Mouse (Mus musculus): Measurements from ENCODE around the gene Foxo6. TPM values are rescaled to one million over a fixed set of nuclear protein-coding genes. Genes with fewer than 3 reads are reported as not detected.

Gene Foxo6
- polyA plus RNA-seq, 1 experiment = 0.61 TPM

DNA sequence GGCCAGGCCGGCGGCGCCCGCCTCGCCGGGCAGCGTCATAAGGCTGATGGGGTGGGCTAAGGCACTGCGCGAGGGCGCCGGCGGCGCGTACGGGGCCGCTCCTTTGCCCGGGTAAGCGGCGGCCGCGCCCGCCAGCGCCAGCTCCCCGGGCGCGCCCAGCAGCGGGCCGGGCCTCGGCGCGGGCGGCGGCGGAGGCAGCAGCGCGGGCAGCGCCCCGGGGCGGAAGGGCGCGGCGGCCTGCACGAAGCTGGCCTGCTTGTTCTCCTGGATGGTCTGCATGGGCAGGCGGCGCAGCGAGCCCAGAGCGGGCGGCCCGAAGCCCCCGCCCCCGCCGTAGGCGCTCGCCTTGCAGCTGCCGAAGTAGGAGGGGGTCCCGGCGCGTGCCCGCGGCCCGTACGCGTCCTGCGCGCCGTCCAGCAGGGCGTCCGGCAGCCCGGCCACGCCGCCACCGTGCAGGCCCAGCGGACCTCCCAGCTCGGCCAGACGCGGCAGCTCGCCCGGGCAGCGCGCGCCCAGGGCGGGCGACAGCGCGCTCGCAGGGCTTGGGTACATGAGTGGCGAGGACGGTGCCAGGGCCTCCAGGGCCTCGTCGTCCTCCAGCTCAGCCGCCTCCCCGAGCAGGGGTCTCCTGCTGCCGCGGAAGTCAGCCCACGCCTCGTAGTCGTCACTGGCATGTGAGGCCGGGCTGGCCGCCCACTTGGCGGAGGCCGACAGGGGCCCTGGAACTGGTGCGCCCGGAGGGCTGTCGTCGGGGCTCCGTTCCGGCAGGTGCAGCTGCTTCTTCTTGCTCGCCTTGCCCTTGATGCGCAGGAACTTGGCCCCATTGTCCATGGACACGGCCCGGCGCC lies 18.7 kb downstream of the Foxo6 start:
- Histone ChIP-seq H3K4me1 (ENCODE audit: control insufficient read depth, insufficient read depth, low read length) (peaks cover 13% of the 10 kb centered on the region), H3K27me3 (ENCODE audit: control insufficient read depth, insufficient read depth, low read length, poor library complexity, severe bottlenecking) (peaks cover 7% of the 10 kb centered on the region), H3K9ac (ENCODE audit: low read depth, poor library complexity, severe bottlenecking) (peak overlapping the region; percentile 41), H3K36me3 (ENCODE audit: control insufficient read depth, insufficient read depth, low read length, poor library complexity, severe bottlenecking) (no peaks in the 10 kb centered on the region), H3K4me3 (ENCODE audit: low read depth, low read length) (peak overlapping the region; percentile 58), H3K27ac (ENCODE audit: insufficient read depth, low read length) (no peak overlapping the region), H3K9me3 (replicated peaks; ENCODE audit: control insufficient read depth, insufficient read depth, low read length, poor library complexity, severe bottlenecking) (no peaks in the 10 kb centered on the region)
- TF ChIP-seq EP300 (IDR thresholded peaks at IDR 0.05; ENCODE audit: insufficient read depth, low read depth, low read length) (no peak), POLR2A (IDR thresholded peaks at IDR 0.05; ENCODE audit: insufficient read depth, low read length) (no peak), CTCF (IDR thresholded peaks at IDR 0.05; ENCODE audit: low read depth, low read length) (no peak)

- no peak for TF ChIP-seq POLR2A (IDR thresholded peaks at IDR 0.05; ENCODE audit: insufficient read depth, low read length)
- TF ChIP-seq CTCF (IDR thresholded peaks at IDR 0.05; ENCODE audit: low read depth, low read length) = no peak
- TF ChIP-seq EP300 (IDR thresholded peaks at IDR 0.05; ENCODE audit: insufficient read depth, low read depth, low read length) = no peak
- Histone ChIP-seq H3K4me1 (ENCODE audit: control insufficient read depth, insufficient read depth, low read length) (peaks cover 13% of the 10 kb centered on the region), H3K27me3 (ENCODE audit: control insufficient read depth, insufficient read depth, low read length, poor library complexity, severe bottlenecking) (peaks cover 7% of the 10 kb centered on the region), H3K9me3 (replicated peaks; ENCODE audit: control insufficient read depth, insufficient read depth, low read length, poor library complexity, severe bottlenecking) (no peaks in the 10 kb centered on the region), H3K9ac (ENCODE audit: low read depth, poor library complexity, severe bottlenecking) (peak overlapping the region; percentile 41), H3K4me3 (ENCODE audit: low read depth, low read length) (peak overlapping the region; percentile 58), H3K27ac (ENCODE audit: insufficient read depth, low read length) (no peak overlapping the region), H3K36me3 (ENCODE audit: control insufficient read depth, insufficient read depth, low read length, poor library complexity, severe bottlenecking) (no peaks in the 10 kb centered on the region)
Observed at GRCm38 (mm10) chr4:120267683-120268082, 19.5 kb downstream of the Foxo6 start.

- Histone ChIP-seq H3K27me3 (ENCODE audit: control insufficient read depth, insufficient read depth, low read length, poor library complexity, severe bottlenecking) (peaks cover 7% of the 10 kb centered on the region), H3K27ac (ENCODE audit: insufficient read depth, low read length) (no peak overlapping the region), H3K36me3 (ENCODE audit: control insufficient read depth, insufficient read depth, low read length, poor library complexity, severe bottlenecking) (no peaks in the 10 kb centered on the region), H3K4me1 (ENCODE audit: control insufficient read depth, insufficient read depth, low read length) (peaks cover 13% of the 10 kb centered on the region), H3K4me3 (ENCODE audit: low read depth, low read length) (0 out of 2 replicates have a peak overlapping the region, but pooled peaks have one; percentile 13), H3K9ac (ENCODE audit: low read depth, poor library complexity, severe bottlenecking) (no peak overlapping the region), H3K9me3 (replicated peaks; ENCODE audit: control insufficient read depth, insufficient read depth, low read length, poor library complexity, severe bottlenecking) (no peaks in the 10 kb centered on the region)
- TF ChIP-seq EP300 (IDR thresholded peaks at IDR 0.05; ENCODE audit: insufficient read depth, low read depth, low read length) = no peak
- TF ChIP-seq CTCF (IDR thresholded peaks at IDR 0.05; ENCODE audit: low read depth, low read length) = no peak
- TF ChIP-seq POLR2A (IDR thresholded peaks at IDR 0.05; ENCODE audit: insufficient read depth, low read length) = no peak
Observed at GRCm38 (mm10) chr4:120267136-120267535, 20.0 kb downstream of the Foxo6 start.

DNA sequence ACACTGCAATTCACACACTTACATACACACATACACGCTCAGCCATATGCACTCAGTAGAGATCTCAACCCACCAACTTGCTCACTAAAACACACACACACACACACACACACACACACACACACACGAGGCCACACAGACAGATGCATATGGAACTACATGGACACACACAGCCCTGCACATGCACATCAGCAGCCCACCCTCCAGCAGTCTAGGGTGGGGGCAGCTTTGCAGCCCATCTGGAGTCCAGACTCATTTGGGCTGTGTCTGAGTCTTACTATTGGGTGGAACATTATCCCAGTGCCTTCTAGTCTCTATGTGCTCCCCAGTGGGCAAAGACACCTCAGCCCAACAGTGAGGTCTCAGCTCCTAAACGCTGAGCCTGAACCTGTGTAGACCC lies 23.0 kb downstream of the Foxo6 start:
- Histone ChIP-seq H3K4me1 (ENCODE audit: control insufficient read depth, insufficient read depth, low read length) (no peaks in the 10 kb centered on the region), H3K27me3 (ENCODE audit: control insufficient read depth, insufficient read depth, low read length, poor library complexity, severe bottlenecking) (peaks cover 7% of the 10 kb centered on the region), H3K4me3 (ENCODE audit: low read depth, low read length) (no peak overlapping the region), H3K27ac (ENCODE audit: insufficient read depth, low read length) (no peak overlapping the region), H3K9ac (ENCODE audit: low read depth, poor library complexity, severe bottlenecking) (no peak overlapping the region), H3K36me3 (ENCODE audit: control insufficient read depth, insufficient read depth, low read length, poor library complexity, severe bottlenecking) (no peaks in the 10 kb centered on the region), H3K9me3 (replicated peaks; ENCODE audit: control insufficient read depth, insufficient read depth, low read length, poor library complexity, severe bottlenecking) (no peaks in the 10 kb centered on the region)
- TF ChIP-seq POLR2A (IDR thresholded peaks at IDR 0.05; ENCODE audit: insufficient read depth, low read length) (no peak), EP300 (IDR thresholded peaks at IDR 0.05; ENCODE audit: insufficient read depth, low read depth, low read length) (no peak), CTCF (IDR thresholded peaks at IDR 0.05; ENCODE audit: low read depth, low read length) (no peak)

DNA sequence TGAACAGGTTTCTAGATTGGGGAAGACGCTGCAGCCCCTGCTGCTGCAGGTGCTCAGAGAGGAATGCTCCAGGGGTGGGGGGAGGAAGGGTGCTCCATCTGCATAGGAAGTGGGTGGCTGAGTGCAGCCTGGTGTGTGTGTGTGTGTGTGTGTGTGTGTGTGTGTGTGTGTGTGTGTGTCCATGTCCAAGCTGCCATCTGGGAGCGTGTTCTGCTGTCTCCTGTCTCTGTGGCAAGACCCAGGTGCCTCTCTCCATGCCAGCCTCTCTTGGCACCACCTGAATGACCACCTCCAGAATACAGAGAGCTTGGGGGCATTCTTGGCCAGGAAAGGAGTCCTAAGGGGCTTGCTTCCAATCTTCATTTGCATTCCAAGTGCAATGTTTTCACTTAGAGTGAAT lies 24.4 kb downstream of the Foxo6 start:
- no peaks in the 10 kb centered on the region for H3K4me1 ChIP-seq (ENCODE audit: control insufficient read depth, insufficient read depth, low read length)

GRCm38 (mm10) chr4:120262206-120262605 lies 24.9 kb downstream of the Foxo6 start:
- Histone ChIP-seq H3K36me3 (ENCODE audit: control insufficient read depth, insufficient read depth, low read length, poor library complexity, severe bottlenecking) (no peaks in the 10 kb centered on the region), H3K27me3 (ENCODE audit: control insufficient read depth, insufficient read depth, low read length, poor library complexity, severe bottlenecking) (no peaks in the 10 kb centered on the region), H3K27ac (ENCODE audit: insufficient read depth, low read length) (no peak overlapping the region), H3K9ac (ENCODE audit: low read depth, poor library complexity, severe bottlenecking) (no peak overlapping the region), H3K9me3 (replicated peaks; ENCODE audit: control insufficient read depth, insufficient read depth, low read length, poor library complexity, severe bottlenecking) (no peaks in the 10 kb centered on the region), H3K4me1 (ENCODE audit: control insufficient read depth, insufficient read depth, low read length) (no peaks in the 10 kb centered on the region), H3K4me3 (ENCODE audit: low read depth, low read length) (no peak overlapping the region)
- TF ChIP-seq CTCF (IDR thresholded peaks at IDR 0.05; ENCODE audit: low read depth, low read length) (no peak), EP300 (IDR thresholded peaks at IDR 0.05; ENCODE audit: insufficient read depth, low read depth, low read length) (no peak), POLR2A (IDR thresholded peaks at IDR 0.05; ENCODE audit: insufficient read depth, low read length) (no peak)

More for the DNA sequence above, 24.4 kb downstream of the Foxo6 start:
- no peak for TF ChIP-seq POLR2A (IDR thresholded peaks at IDR 0.05; ENCODE audit: insufficient read depth, low read length)
- Histone ChIP-seq H3K9ac (ENCODE audit: low read depth, poor library complexity, severe bottlenecking) (no peak overlapping the region), H3K4me3 (ENCODE audit: low read depth, low read length) (no peak overlapping the region), H3K36me3 (ENCODE audit: control insufficient read depth, insufficient read depth, low read length, poor library complexity, severe bottlenecking) (no peaks in the 10 kb centered on the region), H3K27me3 (ENCODE audit: control insufficient read depth, insufficient read depth, low read length, poor library complexity, severe bottlenecking) (peaks cover 1% of the 10 kb centered on the region; the same call in 1 of the 2 replicates), H3K27ac (ENCODE audit: insufficient read depth, low read length) (no peak overlapping the region), H3K9me3 (replicated peaks; ENCODE audit: control insufficient read depth, insufficient read depth, low read length, poor library complexity, severe bottlenecking) (no peaks in the 10 kb centered on the region)
